Mouse (Mus musculus) erythroid progenitor cell, adult 5-6 weeks (primary cell): ENCODE data around the gene Lin7c. TPM values are rescaled to one million over a fixed set of nuclear protein-coding genes. Genes with fewer than 3 reads are reported as not detected.
A peak's percentile ranks its signal among the peaks of the same experiment; 100 is the strongest.

ENCODE experiments used
- ATAC-seq: replicated peaks from 2 replicates; pipeline ENCODE4 v1.8.0; 2016; ENCODE audit warnings: moderate number of reproducible peaks, mild to moderate bottlenecking, moderate TSS enrichment, inconsistent platforms; ENCODE audit not compliant: poor library complexity, low FRiP score, severe bottlenecking
- total RNA-seq, 2 experiments: library from RNA; stranded (forward) in 1 of 2; stranded (reverse) in 1 of 2; fragments of 150-400 nt in 1 of 2; fragments of 186-747, 209-891 nt in 1 of 2; gene quantifications; 2 replicates each; pipeline versions ENCODE4 v1.2.3 to v1.2.4; 2015 to 2017; ENCODE audit warnings: low replicate concordance in 2 of 2

The Lin7c gene
- total RNA-seq, 2 experiments from 2014 or later: 28.1 to 29.7 TPM

DNA sequence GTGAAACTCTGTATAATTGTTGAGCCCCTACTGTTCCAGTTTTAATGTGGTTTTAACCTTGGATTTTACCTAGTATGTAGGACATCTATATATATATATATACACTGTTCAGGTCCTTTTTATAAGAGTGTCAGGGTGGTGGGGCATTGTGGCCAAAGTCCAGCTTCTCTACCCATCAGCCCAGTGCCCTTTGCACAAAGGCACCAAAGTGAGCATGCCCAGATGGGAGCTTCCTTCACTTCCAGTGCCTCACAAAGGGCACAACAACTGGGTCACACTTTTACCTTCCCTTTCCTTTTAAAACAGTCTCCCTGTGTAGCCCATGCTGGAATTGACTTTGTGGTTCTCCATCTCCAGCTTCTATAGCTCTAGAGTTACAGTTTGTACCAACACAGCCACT is 23.9 kb downstream of the Lin7c start:
- no peak for ATAC-seq

- ATAC-seq: no peak
Observed at GRCm38 (mm10) chr2:109916782-109917495, 26.3 kb downstream of the Lin7c start.

DNA sequence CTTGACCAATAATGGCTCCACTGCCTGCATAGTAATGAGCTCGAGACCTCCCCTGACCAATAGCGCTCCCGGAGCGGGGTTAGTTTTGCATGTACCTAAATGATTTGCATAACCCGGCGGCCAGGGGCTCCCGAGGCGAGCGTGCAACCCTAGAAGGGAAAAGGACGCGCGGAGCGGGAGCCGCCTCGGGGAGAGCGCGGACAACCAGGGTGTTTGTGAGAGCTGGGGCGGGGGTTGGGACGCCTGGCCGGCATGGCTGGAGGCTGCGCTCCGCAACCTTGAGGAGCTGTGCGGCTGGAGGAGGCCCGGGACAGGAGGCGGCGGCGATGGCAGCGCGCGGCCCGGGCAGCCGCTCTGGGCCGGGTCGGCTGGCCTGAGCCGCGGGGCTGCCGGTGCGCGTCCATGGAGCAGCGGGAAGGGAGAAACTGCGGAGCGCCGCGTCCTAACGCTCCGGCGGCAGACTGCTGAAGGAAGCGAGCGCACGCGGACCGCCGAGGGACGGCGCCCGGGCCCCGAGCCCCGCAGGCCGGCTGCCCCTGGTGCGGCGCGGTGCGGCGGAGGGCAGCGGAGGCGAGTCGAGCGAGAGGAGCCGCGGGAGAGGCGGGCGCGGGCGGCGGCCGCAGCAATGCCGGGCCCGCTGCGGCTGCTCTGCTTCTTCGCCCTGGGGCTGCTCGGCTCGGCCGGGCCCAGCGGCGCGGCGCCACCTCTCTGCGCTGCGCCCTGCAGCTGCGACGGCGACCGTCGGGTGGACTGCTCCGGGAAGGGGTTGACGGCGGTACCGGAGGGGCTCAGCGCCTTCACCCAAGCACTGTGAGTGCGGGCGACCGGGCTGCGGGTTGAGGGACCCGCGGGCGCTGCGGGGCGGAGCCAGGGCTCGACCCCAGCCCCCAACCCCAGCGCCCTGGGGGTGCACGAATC is 27.1 kb downstream of the Lin7c start, which contains the start of gene Lgr4:
Gene Lgr4 (plus strand): TSS at position 152 of the 918 bp plus-strand sequence.
- ATAC-seq: peak; percentile 84

- no peak for ATAC-seq
Observed at GRCm38 (mm10) chr2:109918592-109919262, 28.1 kb downstream of the Lin7c start.

GRCm38 (mm10) chr2:109920471-109920870 is 29.8 kb downstream of the Lin7c start:
- no peak for ATAC-seq

DNA sequence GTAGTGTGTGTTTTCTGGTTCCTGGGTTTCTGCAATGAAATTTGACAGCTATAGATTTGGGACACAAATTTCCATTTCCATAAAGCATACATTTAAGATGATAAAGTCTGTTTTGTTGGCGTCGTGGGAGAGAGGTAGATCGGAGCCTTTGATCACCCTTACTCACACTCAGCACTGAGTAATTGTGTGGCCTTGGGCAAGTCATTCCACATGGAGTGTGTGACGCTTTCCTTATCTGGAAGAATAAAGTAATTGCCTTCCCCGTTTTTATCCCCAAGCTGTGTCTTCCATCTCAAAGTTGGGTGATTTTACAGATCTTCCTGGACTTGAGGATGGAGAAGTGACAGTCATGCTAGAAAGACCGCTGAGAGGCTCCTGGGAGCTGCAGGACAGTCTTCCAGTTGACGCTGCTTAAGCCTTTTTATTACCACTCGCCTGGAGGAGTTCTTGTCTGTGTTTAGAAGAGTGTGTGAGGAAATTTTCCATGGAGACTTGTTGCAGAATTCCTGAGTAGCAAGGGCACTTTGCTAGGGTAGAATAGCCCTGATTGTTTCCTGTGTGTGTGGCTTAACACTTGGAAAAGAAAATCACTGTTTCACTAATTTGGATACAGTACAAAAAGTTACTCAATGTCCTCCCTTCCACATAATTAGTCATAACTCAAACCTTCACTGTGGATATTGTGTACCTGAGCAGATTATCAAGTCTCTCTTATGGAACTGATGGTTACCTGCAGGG is 30.8 kb downstream of the Lin7c start:
- ATAC-seq: no peak

DNA sequence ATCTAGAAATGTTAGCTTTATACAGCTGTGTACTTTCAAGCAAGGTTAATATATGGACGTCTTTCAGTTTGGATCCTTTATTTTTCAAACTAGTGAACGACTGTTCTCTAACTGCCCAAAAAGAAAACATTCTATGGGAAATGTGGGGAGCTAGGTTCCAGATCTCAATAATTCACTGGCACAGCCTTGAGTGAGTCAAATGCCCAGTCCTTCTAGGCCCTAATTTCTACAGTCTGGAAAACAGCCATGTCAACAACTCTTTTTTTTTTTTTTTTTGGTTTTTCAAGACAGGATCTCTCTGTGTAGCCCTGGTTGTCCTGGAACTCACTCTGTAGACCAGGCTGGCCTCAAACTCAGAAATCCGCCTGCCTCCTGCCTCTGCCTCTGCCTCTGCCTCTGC is 31.7 kb downstream of the Lin7c start:
- ATAC-seq: no peak

DNA sequence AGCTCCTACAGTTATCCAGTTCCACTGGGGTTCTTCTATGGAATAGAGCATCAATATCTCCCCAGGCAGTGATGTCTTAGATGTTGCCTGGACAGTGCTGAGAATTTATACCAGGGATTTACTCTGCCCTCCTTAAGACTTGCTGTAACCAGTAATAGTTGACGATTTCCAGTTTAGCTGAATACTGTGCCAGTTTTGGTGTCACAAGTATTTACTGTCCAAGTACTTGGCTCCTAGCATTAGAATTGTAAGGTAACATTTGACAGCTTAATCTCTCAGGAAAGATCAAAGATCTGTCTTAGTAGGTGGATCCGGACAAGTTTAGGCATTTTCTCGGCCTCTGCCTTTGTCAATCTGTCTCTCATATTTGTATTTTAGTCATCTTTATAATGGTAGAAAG is 32.4 kb downstream of the Lin7c start:
- no peak for ATAC-seq

DNA sequence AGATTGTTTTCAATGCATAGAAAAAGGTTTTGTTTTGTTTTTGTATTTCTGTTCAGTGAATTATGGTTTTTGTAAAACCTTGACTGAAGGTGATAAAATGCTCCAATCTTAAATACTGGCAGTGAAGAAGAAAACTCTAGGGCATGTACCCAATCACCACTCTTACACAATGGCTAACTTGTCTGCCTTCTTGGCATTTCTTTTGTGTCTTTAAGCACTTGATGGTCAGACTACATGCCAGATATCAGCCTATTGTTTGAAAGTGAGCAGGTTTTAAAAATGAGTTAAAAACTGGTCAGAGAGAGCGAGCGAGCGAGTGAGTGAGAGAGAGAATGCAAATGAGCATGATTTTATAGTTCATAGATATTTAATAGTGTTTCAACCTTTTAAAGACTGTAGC is 33.3 kb downstream of the Lin7c start:
- ATAC-seq: no peak

DNA sequence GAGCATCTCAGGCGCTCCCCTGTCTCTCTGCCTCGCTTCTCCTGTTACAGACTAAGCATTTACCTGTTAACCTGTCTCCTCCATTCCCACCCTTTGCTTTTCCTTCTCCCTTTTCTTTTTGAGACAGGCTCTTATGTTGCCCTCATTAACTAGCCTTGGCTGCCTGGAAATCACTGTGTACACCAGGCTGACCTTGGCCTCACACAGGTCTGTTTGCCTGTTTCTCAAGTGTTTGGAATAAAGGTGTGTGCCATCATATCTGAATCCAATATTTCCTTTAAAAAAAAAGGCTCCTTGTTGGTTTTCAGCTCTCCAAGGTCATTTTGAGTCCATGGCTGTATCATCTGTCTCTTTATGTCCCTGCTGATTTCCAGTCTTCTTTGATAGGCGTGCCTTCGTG is 36.3 kb downstream of the Lin7c start:
- no peak for ATAC-seq

- ATAC-seq: no peak
Observed at GRCm38 (mm10) chr2:109927446-109927845, 36.8 kb downstream of the Lin7c start.

DNA sequence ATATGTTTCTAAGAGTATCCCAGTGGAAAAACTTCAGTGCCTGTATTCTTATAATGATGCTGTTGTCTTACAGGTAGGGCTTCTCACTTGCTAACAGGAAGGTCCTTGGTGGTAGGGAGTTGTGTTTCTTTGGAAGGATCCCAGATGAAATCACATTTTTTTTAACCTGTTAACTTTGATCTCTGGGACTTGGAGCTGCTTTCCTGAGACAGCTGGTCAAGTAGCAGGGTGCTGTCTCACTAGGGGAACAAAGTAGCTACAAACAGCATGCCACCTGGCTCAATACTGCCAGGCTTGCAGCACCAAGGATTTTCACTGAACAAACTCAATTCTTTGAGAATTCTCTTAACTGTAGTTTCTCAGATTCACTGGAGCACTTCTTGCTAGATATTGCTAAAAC is 37.2 kb downstream of the Lin7c start:
- no peak for ATAC-seq

- no peak for ATAC-seq
Observed at GRCm38 (mm10) chr2:109928791-109929190, 38.1 kb downstream of the Lin7c start.

- ATAC-seq: no peak
Observed at GRCm38 (mm10) chr2:109929256-109929655, 38.6 kb downstream of the Lin7c start.

- ATAC-seq: no peak
Observed at GRCm38 (mm10) chr2:109930366-109930765, 39.7 kb downstream of the Lin7c start.

DNA sequence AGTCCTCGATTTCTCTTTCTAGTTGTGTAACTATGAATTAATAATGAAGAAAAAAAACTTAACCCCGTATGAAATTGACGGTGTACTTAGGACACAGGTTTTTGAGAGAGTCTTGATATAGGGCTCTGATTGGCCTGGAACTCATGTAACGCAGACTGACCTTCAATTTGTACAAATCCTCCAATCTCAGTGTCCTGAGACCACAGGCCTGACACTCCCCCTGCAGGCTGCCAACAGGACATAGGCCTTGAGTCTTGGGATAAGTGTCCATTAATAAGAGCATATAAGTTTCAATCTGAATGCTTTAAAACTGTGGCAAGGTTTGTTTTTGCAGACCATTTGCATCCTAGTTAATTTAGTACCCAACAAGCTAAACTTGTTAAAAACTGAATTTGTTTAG is 40.1 kb downstream of the Lin7c start:
- no peak for ATAC-seq

- ATAC-seq: no peak
Observed at GRCm38 (mm10) chr2:109931978-109932780, 41.5 kb downstream of the Lin7c start.

- no peak for ATAC-seq
Observed at GRCm38 (mm10) chr2:109933151-109933550, 42.5 kb downstream of the Lin7c start.

- no peak for ATAC-seq
Observed at GRCm38 (mm10) chr2:109934086-109934485, 43.4 kb downstream of the Lin7c start.
